Mouse (Mus musculus) adrenal gland, postnatal 25 days (tissue): ENCODE data around the gene Gemin7. TPM values are rescaled to one million over a fixed set of nuclear protein-coding genes. Genes with fewer than 3 reads are reported as not detected.

Experiments used
- DNase-seq: peaks from one replicate; pipeline ENCODE4 v3.0.0; 2021; ENCODE audit warnings: mixed read lengths
- total RNA-seq: library from RNA; stranded (reverse); gene quantifications from 2 replicates; pipeline ENCODE4 v1.2.3, GENCODE M21; 2021

Gene Gemin7
- total RNA-seq, 1 experiment from 2014 or later, result 93.0 TPM

- DNase-seq, result no peak
These were observed 29.9 kb downstream of the Gemin7 start for GRCm38 (mm10) chr7:19547344-19547969.

GRCm38 (mm10) chr7:19546007-19546406 is 31.4 kb downstream of the Gemin7 start:
- DNase-seq, result no peak

- no peak for DNase-seq
These were observed 33.8 kb downstream of the Gemin7 start for GRCm38 (mm10) chr7:19543584-19543983.

- peak; percentile 42 for DNase-seq
These were observed 35.2 kb downstream of the Gemin7 start for GRCm38 (mm10) chr7:19542155-19542691.

GRCm38 (mm10) chr7:19541681-19542154 is 35.7 kb downstream of the Gemin7 start:
- no peak for DNase-seq

GRCm38 (mm10) chr7:19540771-19541566 is 36.4 kb downstream of the Gemin7 start:
- DNase-seq, result no peak

- DNase-seq, result no peak
These were observed 42.7 kb downstream of the Gemin7 start for GRCm38 (mm10) chr7:19534676-19535075.

- DNase-seq, result no peak
These were observed 45.2 kb downstream of the Gemin7 start for GRCm38 (mm10) chr7:19532240-19532639.

GRCm38 (mm10) chr7:19531077-19531476 is 46.3 kb downstream of the Gemin7 start:
- no peak for DNase-seq

GRCm38 (mm10) chr7:19525105-19525481 is 52.3 kb downstream of the Gemin7 start:
- no peak for DNase-seq

- no peak for DNase-seq
These were observed 52.8 kb downstream of the Gemin7 start for GRCm38 (mm10) chr7:19524420-19525104.

GRCm38 (mm10) chr7:19523757-19524419 is 53.5 kb downstream of the Gemin7 start:
- peak; percentile 59 for DNase-seq

GRCm38 (mm10) chr7:19523017-19523756 is 54.2 kb downstream of the Gemin7 start:
- DNase-seq, result no peak

- no peak for DNase-seq
These were observed 57.4 kb downstream of the Gemin7 start for GRCm38 (mm10) chr7:19520032-19520431.

- DNase-seq, result peak; percentile 53
These were observed 59.6 kb downstream of the Gemin7 start, which contains the start of gene Nkpd1 for GRCm38 (mm10) chr7:19517652-19518365. Gene Nkpd1 (plus strand): TSS chr7:19517838.

Other genes starting within 250 kb of the Gemin7 start
- gene Ercc1, start 232.8 kb downstream of the Gemin7 start, total RNA-seq, result 44.5 and 45.8 TPM in 2 replicates
- 13.4 and 13.5 TPM in 2 replicates for gene Cd3eap, start 218.1 kb downstream of the Gemin7 start, total RNA-seq
- gene Ppp1r13l, start 217.8 kb downstream of the Gemin7 start, total RNA-seq, result 6.7 and 9.3 TPM in 2 replicates
- gene Ercc2, start 195.6 kb downstream of the Gemin7 start, total RNA-seq, result 34.8 and 42.9 TPM in 2 replicates
- 1.9 and 2.9 TPM in 2 replicates for gene Klc3, start 173.5 kb downstream of the Gemin7 start, total RNA-seq
- gene Ckm, start 172.8 kb downstream of the Gemin7 start, total RNA-seq, result 1.1 TPM in 1 of 2 replicates, not detected in the other
- 56.0 and 69.2 TPM in 2 replicates for gene Mark4, start 118.8 kb downstream of the Gemin7 start, total RNA-seq
- 31.9 and 38.0 TPM in 2 replicates for gene Exoc3l2, start 114.3 kb downstream of the Gemin7 start, total RNA-seq
- gene Bloc1s3, start 69.2 kb downstream of the Gemin7 start, total RNA-seq, result 13.0 and 15.9 TPM in 2 replicates
- 76.5 and 92.1 TPM in 2 replicates for gene Trappc6a, start 69.2 kb downstream of the Gemin7 start, total RNA-seq
- gene Nkpd1, start 59.8 kb downstream of the Gemin7 start, total RNA-seq, result not detected in 2 replicates
- 74.4 and 81.6 TPM in 2 replicates for gene Ppp1r37, start 14.5 kb downstream of the Gemin7 start, total RNA-seq
- 0.62 and 0.73 TPM in 2 replicates for gene Zfp296, start 308 bp downstream of the Gemin7 start, total RNA-seq
- 57.4 and 67.6 TPM in 2 replicates for gene Clasrp, start 26.9 kb upstream of the Gemin7 start, total RNA-seq
- 25.6 and 32.3 TPM in 2 replicates for gene Relb, start 51.8 kb upstream of the Gemin7 start, total RNA-seq
- 148 and 159 TPM in 2 replicates for gene Clptm1, start 87.4 kb upstream of the Gemin7 start, total RNA-seq
- 3.1 TPM in 1 of 2 replicates, not detected in the other for gene Apoc2, start 100.3 kb upstream of the Gemin7 start, total RNA-seq
- 1.0 and 3.9 TPM in 2 replicates for gene Gm44805, start 103.8 kb upstream of the Gemin7 start, total RNA-seq
- 86.9 and 90.9 TPM in 2 replicates for gene Apoc4, start 103.9 kb upstream of the Gemin7 start, total RNA-seq
- gene Apoc1, start 115.1 kb upstream of the Gemin7 start, total RNA-seq, result 1,269 and 1,513 TPM in 2 replicates
- 714 and 971 TPM in 2 replicates for gene Apoe, start 121.6 kb upstream of the Gemin7 start, total RNA-seq
- gene Tomm40, start 137.8 kb upstream of the Gemin7 start, total RNA-seq, result 96.1 and 115 TPM in 2 replicates
- 62.3 and 66.9 TPM in 2 replicates for gene Nectin2, start 172.9 kb upstream of the Gemin7 start, total RNA-seq
- 37.2 TPM in 2 replicates for gene Bcam, start 193.4 kb upstream of the Gemin7 start, total RNA-seq
- gene Cblc, start 219.2 kb upstream of the Gemin7 start, total RNA-seq, result 0.55 TPM in 1 of 2 replicates, not detected in the other
- 26.5 and 34.5 TPM in 2 replicates for gene Bcl3, start 245.2 kb upstream of the Gemin7 start, total RNA-seq